Mouse (Mus musculus) erythroblast, embryonic 14.5 days (primary cell): ENCODE measurements around the gene Rergl.

Experiments
- GATA1 ChIP-seq: IDR thresholded peaks from 2 replicates; pipeline ENCODE4 v1.6.1; 2012; ENCODE audit warnings: low read length, inconsistent platforms, mixed read lengths
- TAL1 ChIP-seq: IDR thresholded peaks from 3 replicates; pipeline ENCODE4 v1.6.1; 2012; ENCODE audit warnings: low read length, inconsistent platforms, mixed read lengths

- TF ChIP-seq GATA1, result no peak
- TF ChIP-seq TAL1, result no peak
Measured at GRCm38 (mm10) chr6:139501876-139502275, at the start of gene Rergl.
